Mouse (Mus musculus): Measurements from ENCODE around the gene Tmem255b.

- TF ChIP-seq POLR2A (IDR thresholded peaks at IDR 0.05; ENCODE audit: low read depth, low read length): no peak
- peak; percentile 64; the same call in 1 of the 2 replicates for TF ChIP-seq CTCF (IDR thresholded peaks at IDR 0.05; ENCODE audit: extremely low read depth, insufficient read length, insufficient replicate concordance, low read depth, low read length)
Observed at GRCm38 (mm10) chr8:13466989-13467388, 32.0 kb downstream of the Tmem255b start.

Data from small intestine, adult 2 months (tissue).